Mouse (Mus musculus) ES-E14 (cell line): ENCODE measurements around the gene 9530053A07Rik. TPM values are rescaled to one million over a fixed set of nuclear protein-coding genes. Genes with fewer than 3 reads are reported as not detected.
A peak's percentile ranks its signal among the peaks of the same experiment; 100 is the strongest.

Source experiments
- DNase-seq: peaks from one replicate; pipeline ENCODE4 v3.0.0-alpha.2; 2013; ENCODE audit warnings: low read depth, low spot score
- H3K27ac ChIP-seq: 2 replicates; pipeline ENCODE4 v1.5.1; 2012; ENCODE audit warnings: low read depth, mild to moderate bottlenecking, low read length, moderate library complexity, mixed read lengths; ENCODE audit not compliant: poor library complexity, insufficient read depth, severe bottlenecking
- H3K36me3 ChIP-seq: 2 replicates; pipeline ENCODE4 v1.6.1; 2012; ENCODE audit warnings: mild to moderate bottlenecking, low read length, moderate library complexity, mixed read lengths; ENCODE audit not compliant: control insufficient read depth, poor library complexity, insufficient read depth, severe bottlenecking
- H3K4me1 ChIP-seq, 2 experiments: fragments of 150-350 bp in 1 of 2; sonication (generic) in 1 of 2; 2 replicates each; pipeline ENCODE4 v1.6.1; 2012; ENCODE audit warnings: low read length in 2 of 2, mild to moderate bottlenecking in 1 of 2, mixed read lengths in 1 of 2; ENCODE audit not compliant: control insufficient read depth in 2 of 2, insufficient read depth in 2 of 2, poor library complexity in 1 of 2
- H3K4me3 ChIP-seq, 2 experiments: fragments of 150-350 bp in 1 of 2; sonication (generic) in 1 of 2; 2 replicates each; pipeline ENCODE4 v1.5.1; 2012; ENCODE audit warnings: low read length in 2 of 2, low read depth in 1 of 2, mild to moderate bottlenecking in 1 of 2, mixed read lengths in 1 of 2; ENCODE audit not compliant: insufficient read depth in 1 of 2, poor library complexity in 1 of 2, severe bottlenecking in 1 of 2
- H3K9ac ChIP-seq: 2 replicates; pipeline ENCODE4 v1.6.1; 2012; ENCODE audit warnings: low read depth, mild to moderate bottlenecking, low read length, mixed read lengths; ENCODE audit not compliant: poor library complexity, insufficient read depth, severe bottlenecking
- H3K9me3 ChIP-seq: fragments of 150-350 bp; sonication (generic); 2 replicates; pipeline ENCODE4 v1.6.1; 2012; ENCODE audit warnings: low read depth, mild to moderate bottlenecking, low read length; ENCODE audit not compliant: control insufficient read depth, insufficient read depth
- CHD2 ChIP-seq: IDR thresholded peaks from 2 replicates; pipeline ENCODE4 v1.6.1; 2014; ENCODE audit warnings: mild to moderate bottlenecking, low read depth, low read length, inconsistent platforms
- HCFC1 ChIP-seq: IDR thresholded peaks from 2 replicates; pipeline ENCODE4 v1.6.1; 2012; ENCODE audit warnings: low read length, inconsistent platforms, borderline replicate concordance; ENCODE audit not compliant: insufficient read depth
- MAFK ChIP-seq: IDR thresholded peaks from 2 replicates; pipeline ENCODE4 v1.6.1; 2014; ENCODE audit warnings: mild to moderate bottlenecking, low read depth, low read length, inconsistent platforms; ENCODE audit not compliant: insufficient read depth
- ZC3H11A ChIP-seq: IDR thresholded peaks from 2 replicates; pipeline ENCODE4 v1.6.1; 2012; ENCODE audit warnings: low read depth, mild to moderate bottlenecking, inconsistent platforms, low read length, borderline replicate concordance
- ZNF384 ChIP-seq: IDR thresholded peaks from 2 replicates; pipeline ENCODE4 v1.6.1; 2012; ENCODE audit warnings: low read depth, low read length, inconsistent platforms
- in situ Hi-C, 2 experiments: fragments of 600-800 bp; cut with MboI; formaldehyde crosslinking; loops; one replicate each; pipeline ENCODE4 v1.15.1; 2025; ENCODE audit warnings: low sequenced_read_pairs in 2 of 2, inconsistent platforms in 1 of 2; ENCODE audit not compliant: unreplicated experiment in 2 of 2
- total RNA-seq: library from RNA; depleted of rRNA; stranded (reverse); fragments of 300-350 nt; gene quantifications from 2 replicates; pipeline ENCODE4 v1.2.3, GENCODE M21; 2012

9530053A07Rik gene
- total RNA-seq, 1 experiment, result 0.85 TPM

- in situ Hi-C loops, result no loop called here
- Histone ChIP-seq H3K9ac (no peak overlapping the region), H3K9me3 (no peaks in the 10 kb centered on the region), H3K4me1 (0 out of 4 replicates have a peak, but pooled peaks cover 0 to under 1% of the 10 kb centered on the region in 2 experiments), H3K36me3 (no peaks in the 10 kb centered on the region), H3K4me3 (no peak overlapping the region), H3K27ac (no peak overlapping the region)
- TF ChIP-seq MAFK, result no peak
- no peak for TF ChIP-seq HCFC1
- TF ChIP-seq ZC3H11A, result no peak
- no peak for TF ChIP-seq ZNF384
- TF ChIP-seq CHD2, result no peak
- no peak for DNase-seq
These were observed 36.1 kb downstream of the 9530053A07Rik start for GRCm38 (mm10) chr7:28165406-28165805.

DNA sequence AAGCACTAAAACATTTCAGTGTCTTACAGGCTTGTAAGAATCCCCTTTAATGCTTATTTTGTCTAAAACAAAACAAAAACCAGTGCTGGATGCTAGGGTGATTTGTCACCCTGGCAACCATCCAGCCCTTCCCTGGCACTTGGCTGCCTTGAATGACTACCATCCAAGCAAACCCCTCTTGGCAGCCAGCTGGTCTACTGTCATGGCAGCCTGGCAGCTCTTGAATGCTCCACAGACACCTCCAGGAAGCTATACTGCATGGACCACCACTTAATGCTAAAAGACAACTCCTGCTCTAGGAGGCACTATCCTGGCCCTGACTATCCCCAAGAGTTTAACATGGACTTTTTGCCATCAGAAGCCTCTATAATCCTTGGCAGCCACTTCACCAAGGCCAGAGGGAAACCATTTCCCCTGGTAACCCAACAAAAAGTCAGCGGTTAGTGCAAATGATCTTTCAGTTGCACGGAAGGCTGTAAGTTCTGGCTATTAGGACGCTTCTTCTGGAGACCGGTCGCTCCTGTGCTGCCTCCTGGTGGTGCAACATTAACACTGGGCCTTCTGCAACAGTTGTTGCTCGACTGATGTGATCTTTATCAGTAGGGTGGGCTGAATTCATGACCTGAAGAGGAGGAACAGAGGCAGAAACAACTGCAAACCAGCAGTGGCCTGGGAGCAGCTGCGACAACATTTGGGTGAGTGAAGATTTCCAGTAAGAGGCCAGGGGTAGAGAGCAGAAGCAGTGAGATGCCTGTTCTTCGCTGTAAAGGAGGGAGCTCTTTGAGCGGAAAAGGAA is 39.3 kb downstream of the 9530053A07Rik start:
- no peaks in the 10 kb centered on the region for H3K9me3 ChIP-seq
- H3K9ac ChIP-seq, result peak overlapping the region; percentile 64; the same call in 1 of the 2 replicates
- peak overlapping the region; percentile 87 to 94 for H3K4me3 ChIP-seq
- H3K4me1 ChIP-seq, result peaks cover 4 to 13% of the 10 kb centered on the region in 2 experiments
- no peak overlapping the region for H3K27ac ChIP-seq
- in situ Hi-C loops, result no loop called here
- H3K36me3 ChIP-seq, result 0 out of 2 replicates have a peak, but pooled peaks cover 1% of the 10 kb centered on the region
- no peak for TF ChIP-seq CHD2
- TF ChIP-seq HCFC1, result no peak
- peak; percentile 69 for DNase-seq

GRCm38 (mm10) chr7:28169489-28170422 is 40.5 kb downstream of the 9530053A07Rik start, which contains the start of gene Fbl:
Gene Fbl, plus strand, starts transcription at chr7:28169710.
- Histone ChIP-seq H3K27ac (peak within 1 kb of the TSS; percentile 61), H3K9me3 (no peaks in the 10 kb centered on the region), H3K9ac (peak within 1 kb of the TSS; percentile 97), H3K4me1 (peaks cover 4 to 15% of the 10 kb centered on the region in 2 experiments), H3K36me3 (peaks cover 6% of the 10 kb centered on the region), H3K4me3 (peak within 1 kb of the TSS; percentile 87 to 94)
- TF ChIP-seq CHD2 (no peak), ZNF384 (no peak), HCFC1 (no peak), MAFK (no peak; the same call in 1 of the 2 replicates), ZC3H11A (no peak)
- DNase-seq, result peak; percentile 86
- in situ Hi-C loops, result no loop called here

- in situ Hi-C loops, result no loop called here
- H3K9ac ChIP-seq, result no peak overlapping the region
- peaks cover 5 to 18% of the 10 kb centered on the region in 2 experiments for H3K4me1 ChIP-seq
These were observed 46.1 kb downstream of the 9530053A07Rik start for GRCm38 (mm10) chr7:28175358-28175757.

More at GRCm38 (mm10) chr7:28175358-28175757, 46.1 kb downstream of the 9530053A07Rik start:
- no peak overlapping the region for H3K27ac ChIP-seq
- TF ChIP-seq ZC3H11A, result no peak
- TF ChIP-seq HCFC1, result no peak
- TF ChIP-seq ZNF384, result no peak
- TF ChIP-seq MAFK, result no peak
- no peak for TF ChIP-seq CHD2
- H3K36me3 ChIP-seq, result peaks cover 38% of the 10 kb centered on the region
- H3K4me3 ChIP-seq, result no peak overlapping the region
- no peaks in the 10 kb centered on the region for H3K9me3 ChIP-seq
- no peak for DNase-seq
